Mouse (Mus musculus): ENCODE measurements around the gene Trim60. TPM values are rescaled to one million over a fixed set of nuclear protein-coding genes. Genes with fewer than 3 reads are reported as not detected.
"Not testable (repeated sequence)": the region's sequence is repeated elsewhere in the genome, so short reads cannot be mapped to it uniquely, and the experiment has no call there.

Trim60 gene
- polyA plus RNA-seq, 1 experiment from 2014 or later: not detected

DNA sequence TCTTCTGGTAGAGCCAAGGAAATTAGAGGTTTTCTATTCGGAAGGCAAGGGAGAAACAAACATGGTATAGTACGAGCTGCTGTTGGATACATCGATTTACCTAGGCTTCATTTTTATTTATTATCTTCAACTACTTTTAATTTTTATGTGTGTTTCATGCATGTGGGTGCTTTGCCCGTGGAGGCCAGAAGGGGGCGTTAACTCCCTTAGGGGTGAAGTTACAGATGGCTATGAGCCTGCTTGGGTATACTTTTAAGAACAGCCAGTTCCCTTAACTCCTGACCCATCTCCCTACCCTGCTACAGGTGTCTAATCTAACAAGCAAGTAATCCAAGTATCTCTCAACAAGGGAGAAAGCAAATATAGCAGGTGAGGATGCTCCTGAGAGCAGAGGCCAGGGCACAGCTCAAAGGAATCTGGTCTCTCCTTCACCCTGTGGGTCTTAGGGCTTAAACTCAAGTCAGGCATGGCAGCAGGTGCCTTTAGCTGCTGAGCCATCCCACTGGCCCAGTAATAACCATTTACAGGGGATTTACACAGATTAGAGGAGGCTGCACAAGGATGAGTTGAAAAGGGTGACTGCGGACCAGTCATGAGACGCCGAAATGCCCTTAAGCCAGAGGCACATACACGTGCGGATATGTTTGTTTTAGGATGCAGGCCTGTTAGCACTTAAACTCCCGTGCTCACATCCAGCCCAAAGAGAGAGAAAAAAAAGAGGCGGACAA lies 10.7 kb upstream of the Trim60 start:
- Histone ChIP-seq H3K4me2 (ENCODE audit: low read length) (no peak overlapping the region), H3K9ac (ENCODE audit: low read length) (no peak overlapping the region), H3K36me3 (ENCODE audit: control insufficient read depth, insufficient read depth, low read length) (no peaks in the 10 kb centered on the region), H3K27ac (ENCODE audit: low read depth) (no peak overlapping the region), H3K27me3 (replicated peaks; ENCODE audit: control insufficient read depth, insufficient read depth, low read length) (no peaks in the 10 kb centered on the region), H3K4me3 (ENCODE audit: low read depth, low read length) (no peak overlapping the region), H3K9me3 (ENCODE audit: control insufficient read depth, low read length) (no peaks in the 10 kb centered on the region), H3K4me1 (replicated peaks; ENCODE audit: control insufficient read depth, insufficient read depth, low read length) (peaks cover 9% of the 10 kb centered on the region; the same call in 1 of the 2 replicates)
- WGBS: 72% methylated on average over 12 of the region's 12 CpGs
- ATAC-seq (replicated peaks; ENCODE audit: low FRiP score, low TSS enrichment, low read depth): no peak
- no peak for DNase-seq (ENCODE audit: low spot score)

DNA sequence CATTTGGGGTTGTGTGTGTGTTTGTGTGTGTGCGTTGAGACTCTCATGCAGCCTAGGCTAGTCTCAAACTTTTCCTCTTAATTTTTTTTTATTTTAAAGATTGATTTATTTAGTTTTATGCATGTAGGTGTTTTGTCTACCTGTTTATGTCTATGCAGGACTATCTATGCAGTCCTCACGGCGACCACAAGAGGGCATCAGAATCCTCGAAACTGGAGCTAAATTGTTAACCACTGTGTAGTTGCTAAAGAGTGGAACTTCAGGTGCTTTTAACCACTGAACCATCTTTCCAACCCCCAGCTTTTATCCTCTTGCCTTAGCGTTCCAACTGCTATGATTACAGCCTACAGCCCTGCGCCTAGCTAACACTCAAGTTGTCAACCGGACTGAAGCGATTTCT lies 4.1 kb upstream of the Trim60 start:
- Histone ChIP-seq H3K36me3 (ENCODE audit: control insufficient read depth, insufficient read depth, low read length) (no peaks in the 10 kb centered on the region), H3K4me2 (ENCODE audit: low read length) (no peak overlapping the region), H3K4me1 (replicated peaks; ENCODE audit: control insufficient read depth, insufficient read depth, low read length) (no peaks in the 10 kb centered on the region), H3K27me3 (replicated peaks; ENCODE audit: control insufficient read depth, insufficient read depth, low read length) (no peaks in the 10 kb centered on the region), H3K9me3 (ENCODE audit: control insufficient read depth, low read length) (no peaks in the 10 kb centered on the region), H3K9ac (ENCODE audit: low read length) (no peak overlapping the region), H3K4me3 (ENCODE audit: low read depth, low read length) (no peak overlapping the region), H3K27ac (ENCODE audit: low read depth) (no peak overlapping the region)
- 47% methylated on average over 8 of the region's 8 CpGs for WGBS
- no peak for ATAC-seq (replicated peaks; ENCODE audit: low FRiP score, low TSS enrichment, low read depth)
- DNase-seq (ENCODE audit: low spot score): peak; percentile 92

DNA sequence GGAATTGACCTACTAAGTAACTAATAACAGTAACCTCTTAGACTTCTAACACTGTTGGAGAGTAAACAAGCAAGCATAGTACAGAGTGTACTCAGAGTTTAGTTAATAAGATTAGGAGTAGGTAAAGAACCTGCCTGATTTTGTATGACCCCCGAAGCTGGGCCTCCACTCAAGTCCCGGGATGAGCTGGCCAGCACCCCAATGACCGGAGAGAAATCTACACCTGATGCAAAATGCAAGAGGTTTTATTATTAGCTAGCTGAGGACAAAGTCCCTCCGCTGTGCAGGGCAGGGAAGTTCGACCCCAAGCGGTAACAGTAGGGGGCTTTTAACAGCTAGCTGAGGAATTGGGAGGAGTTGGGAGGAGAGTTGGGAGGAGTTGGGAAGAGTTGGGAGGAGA lies 10.8 kb downstream of the Trim60 start:
- not testable (repeated sequence) for H3K9ac ChIP-seq (ENCODE audit: low read length); ATAC-seq (replicated peaks; ENCODE audit: low FRiP score, low TSS enrichment, low read depth); DNase-seq (ENCODE audit: low spot score); H3K36me3 ChIP-seq (ENCODE audit: control insufficient read depth, insufficient read depth, low read length); H3K27ac ChIP-seq (ENCODE audit: low read depth); H3K4me1 ChIP-seq (replicated peaks; ENCODE audit: control insufficient read depth, insufficient read depth, low read length); H3K9me3 ChIP-seq (ENCODE audit: control insufficient read depth, low read length); H3K4me3 ChIP-seq (ENCODE audit: low read depth, low read length); H3K27me3 ChIP-seq (replicated peaks; ENCODE audit: control insufficient read depth, insufficient read depth, low read length); H3K4me2 ChIP-seq (ENCODE audit: low read length)
- WGBS: 87% methylated on average over 6 of the region's 6 CpGs

DNA sequence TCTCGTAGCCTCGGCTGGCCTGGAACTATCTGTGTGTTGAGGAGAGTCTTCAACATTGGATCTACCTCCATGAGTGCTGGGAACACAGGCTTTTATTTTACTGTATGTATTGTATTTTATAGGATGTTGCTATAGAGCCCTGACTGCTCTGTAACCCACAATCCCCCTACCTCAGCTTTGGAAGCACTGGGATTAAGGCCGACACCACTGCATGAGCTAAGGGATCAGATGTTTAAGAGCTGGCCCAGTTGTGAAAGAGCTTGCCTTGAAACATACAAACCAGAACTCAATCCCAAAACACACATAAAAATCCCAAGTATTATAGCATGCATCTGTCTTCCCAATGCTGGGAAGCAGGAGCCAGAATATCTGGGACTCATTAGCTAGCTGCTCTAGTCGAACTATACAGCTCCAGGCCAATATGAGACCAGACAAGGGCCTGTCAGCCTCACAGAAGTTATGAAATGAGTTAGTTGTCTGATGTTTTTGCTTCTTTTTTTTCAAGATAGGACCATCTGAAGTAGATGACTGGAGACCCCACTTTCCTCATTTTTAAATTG lies 19.5 kb downstream of the Trim60 start:
- no peak overlapping the region for H3K4me3 ChIP-seq (ENCODE audit: low read depth, low read length)
- H3K27me3 ChIP-seq (replicated peaks; ENCODE audit: control insufficient read depth, insufficient read depth, low read length): no peaks in the 10 kb centered on the region
- ATAC-seq (replicated peaks; ENCODE audit: low FRiP score, low TSS enrichment, low read depth) (no peak), DNase-seq (ENCODE audit: low spot score) (no peak)
- H3K9me3 ChIP-seq (ENCODE audit: control insufficient read depth, low read length): no peaks in the 10 kb centered on the region
- no peak overlapping the region for H3K9ac ChIP-seq (ENCODE audit: low read length)
- 87% methylated on average over 4 of the region's 4 CpGs for WGBS
- H3K36me3 ChIP-seq (ENCODE audit: control insufficient read depth, insufficient read depth, low read length): no peaks in the 10 kb centered on the region
- no peak overlapping the region for H3K27ac ChIP-seq (ENCODE audit: low read depth)
- H3K4me2 ChIP-seq (ENCODE audit: low read length): no peak overlapping the region
- no peaks in the 10 kb centered on the region for H3K4me1 ChIP-seq (replicated peaks; ENCODE audit: control insufficient read depth, insufficient read depth, low read length)

DNA sequence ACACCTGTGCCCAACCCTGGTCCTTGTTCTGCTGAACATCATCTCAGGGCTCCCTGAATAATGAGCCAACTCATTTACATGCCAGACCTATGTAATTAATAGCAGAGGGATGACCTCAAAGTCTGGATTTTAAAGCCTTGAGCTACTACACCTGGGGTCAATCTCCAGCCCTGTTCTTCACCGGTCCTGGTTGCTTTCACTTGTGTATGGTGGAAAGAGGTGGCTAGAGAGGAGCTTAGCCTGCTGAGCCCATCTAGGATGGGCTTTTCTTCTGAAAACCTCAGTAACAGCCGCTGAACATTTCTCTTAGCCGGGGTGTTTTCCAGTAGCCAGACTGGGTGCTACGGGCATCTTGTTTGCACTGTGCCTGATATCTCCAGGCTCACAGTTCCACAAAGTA lies 30.7 kb downstream of the Trim60 start, which contains the start of gene Trim75:
TSS of gene Trim75 (minus strand) at position 101 of the 400 bp plus-strand sequence.
- Histone ChIP-seq H3K27ac (ENCODE audit: low read depth) (no peak within 1 kb of the TSS), H3K4me2 (ENCODE audit: low read length) (no peak within 1 kb of the TSS), H3K9me3 (ENCODE audit: control insufficient read depth, low read length) (peaks cover 5% of the 10 kb centered on the region; the same call in 1 of the 2 replicates), H3K9ac (ENCODE audit: low read length) (no peak within 1 kb of the TSS), H3K4me1 (replicated peaks; ENCODE audit: control insufficient read depth, insufficient read depth, low read length) (no peaks in the 10 kb centered on the region), H3K36me3 (ENCODE audit: control insufficient read depth, insufficient read depth, low read length) (no peaks in the 10 kb centered on the region), H3K27me3 (replicated peaks; ENCODE audit: control insufficient read depth, insufficient read depth, low read length) (no peaks in the 10 kb centered on the region), H3K4me3 (ENCODE audit: low read depth, low read length) (no peak within 1 kb of the TSS)
- WGBS: 90% methylated on average over 4 of the region's 4 CpGs
- no peak for DNase-seq (ENCODE audit: low spot score)
- no peak for ATAC-seq (replicated peaks; ENCODE audit: low FRiP score, low TSS enrichment, low read depth)

DNA sequence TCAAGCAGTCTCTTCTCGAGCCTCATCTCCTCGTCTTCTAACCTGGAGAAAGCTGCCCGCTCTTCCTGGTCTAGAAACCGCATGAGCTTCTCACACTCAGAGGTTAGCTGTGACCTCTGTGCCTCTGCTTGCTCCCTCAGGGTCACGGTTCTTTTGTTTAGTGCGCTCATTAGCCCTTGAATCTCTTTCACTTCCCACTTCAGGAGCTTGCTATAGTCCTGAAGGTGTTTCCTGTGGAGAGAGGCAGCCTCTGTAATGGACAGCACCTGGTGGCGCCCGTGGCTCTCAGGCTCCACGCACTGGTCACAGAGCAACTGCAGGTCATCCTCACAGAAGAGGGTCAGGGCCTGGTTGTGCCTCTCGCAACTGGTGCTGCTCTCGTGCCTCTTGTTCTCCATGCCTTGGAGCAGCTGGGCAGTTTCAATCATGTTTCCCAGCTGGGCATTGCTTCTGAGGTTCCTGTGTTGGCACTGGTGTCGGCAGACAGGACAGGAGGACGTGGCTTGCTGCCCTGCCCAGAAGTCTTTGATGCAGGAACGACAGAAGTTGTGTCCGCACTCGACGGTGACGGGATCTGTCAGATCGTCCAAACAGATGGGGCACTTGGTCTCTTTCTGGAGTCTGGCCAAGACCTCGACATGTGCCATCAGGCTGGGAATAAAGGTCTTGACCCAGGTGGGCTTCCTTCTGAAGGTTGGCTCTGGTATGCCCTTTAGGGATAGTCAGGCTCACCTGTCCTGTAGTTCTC lies 35.1 kb downstream of the Trim60 start:
- Histone ChIP-seq H3K4me1 (replicated peaks; ENCODE audit: control insufficient read depth, insufficient read depth, low read length) (no peaks in the 10 kb centered on the region), H3K27me3 (replicated peaks; ENCODE audit: control insufficient read depth, insufficient read depth, low read length) (no peaks in the 10 kb centered on the region), H3K9ac (ENCODE audit: low read length) (no peak overlapping the region), H3K4me2 (ENCODE audit: low read length) (no peak overlapping the region), H3K9me3 (ENCODE audit: control insufficient read depth, low read length) (no peaks in the 10 kb centered on the region), H3K27ac (ENCODE audit: low read depth) (no peak overlapping the region), H3K36me3 (ENCODE audit: control insufficient read depth, insufficient read depth, low read length) (no peaks in the 10 kb centered on the region), H3K4me3 (ENCODE audit: low read depth, low read length) (no peak overlapping the region)
- no peak for ATAC-seq (replicated peaks; ENCODE audit: low FRiP score, low TSS enrichment, low read depth)
- 71% methylated on average over 20 of the region's 20 CpGs for WGBS
- no peak for DNase-seq (ENCODE audit: low spot score)

DNA sequence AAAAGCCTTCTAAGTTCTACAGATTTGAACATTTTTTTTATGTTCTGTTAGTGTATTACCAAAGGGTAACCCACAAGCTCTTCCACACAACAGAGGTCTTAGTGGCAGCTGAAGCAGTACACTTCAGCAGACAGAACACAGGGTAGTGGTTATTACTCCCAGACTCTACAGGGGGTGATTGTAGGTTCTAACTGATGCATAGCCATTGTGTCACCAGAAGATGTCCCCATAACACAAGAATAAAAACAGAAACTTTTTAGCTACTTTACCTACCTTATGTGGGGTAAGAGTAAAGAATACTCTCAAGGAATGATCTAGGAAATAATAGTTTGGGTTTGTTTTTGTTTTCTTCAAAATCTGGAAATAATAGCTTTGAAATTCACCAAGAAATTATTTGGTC lies 55.5 kb downstream of the Trim60 start:
- DNase-seq (ENCODE audit: low spot score) (no peak), ATAC-seq (replicated peaks; ENCODE audit: low FRiP score, low TSS enrichment, low read depth) (no peak)
- peaks cover 13% of the 10 kb centered on the region; the same call in 1 of the 2 replicates for H3K36me3 ChIP-seq (ENCODE audit: control insufficient read depth, insufficient read depth, low read length)
- no peak overlapping the region for H3K9ac ChIP-seq (ENCODE audit: low read length)
- H3K27ac ChIP-seq (ENCODE audit: low read depth): no peak overlapping the region
- no peaks in the 10 kb centered on the region for H3K27me3 ChIP-seq (replicated peaks; ENCODE audit: control insufficient read depth, insufficient read depth, low read length)
- H3K9me3 ChIP-seq (ENCODE audit: control insufficient read depth, low read length): no peaks in the 10 kb centered on the region
- H3K4me3 ChIP-seq (ENCODE audit: low read depth, low read length): no peak overlapping the region
- H3K4me1 ChIP-seq (replicated peaks; ENCODE audit: control insufficient read depth, insufficient read depth, low read length): no peaks in the 10 kb centered on the region
- H3K4me2 ChIP-seq (ENCODE audit: low read length): no peak overlapping the region

DNA sequence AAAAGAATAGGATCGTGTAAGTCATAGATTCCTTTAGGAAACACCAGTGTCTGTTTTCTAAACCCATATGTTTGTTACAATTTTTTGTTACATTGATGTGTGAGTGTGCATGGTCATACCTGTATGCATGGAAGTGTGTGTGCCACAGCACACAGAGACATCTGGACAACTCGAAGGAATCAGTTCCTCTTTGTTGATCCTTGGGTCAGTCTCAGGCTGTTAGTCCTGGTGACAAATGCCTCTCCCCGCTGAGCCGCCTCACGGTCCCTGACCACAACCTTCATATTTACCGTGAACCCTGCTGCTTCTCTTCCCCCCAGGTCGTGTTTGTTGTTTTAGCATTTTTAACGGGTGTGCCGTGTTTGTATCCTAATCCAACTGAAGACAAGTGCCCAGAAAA lies 59.4 kb downstream of the Trim60 start:
- Histone ChIP-seq H3K4me3 (ENCODE audit: low read depth, low read length) (no peak overlapping the region), H3K9ac (ENCODE audit: low read length) (no peak overlapping the region), H3K4me2 (ENCODE audit: low read length) (no peak overlapping the region), H3K9me3 (ENCODE audit: control insufficient read depth, low read length) (no peaks in the 10 kb centered on the region), H3K27me3 (replicated peaks; ENCODE audit: control insufficient read depth, insufficient read depth, low read length) (no peaks in the 10 kb centered on the region), H3K27ac (ENCODE audit: low read depth) (no peak overlapping the region), H3K36me3 (ENCODE audit: control insufficient read depth, insufficient read depth, low read length) (peaks cover 5% of the 10 kb centered on the region; the same call in 1 of the 2 replicates), H3K4me1 (replicated peaks; ENCODE audit: control insufficient read depth, insufficient read depth, low read length) (no peaks in the 10 kb centered on the region)
- ATAC-seq (replicated peaks; ENCODE audit: low FRiP score, low TSS enrichment, low read depth) (no peak), DNase-seq (ENCODE audit: low spot score) (no peak)
- 86% methylated on average over 9 of the region's 9 CpGs for WGBS

Measured in intestine, embryonic 14.5 days (tissue).